Mouse (Mus musculus) hindbrain, postnatal 0 days (tissue): ENCODE measurements at regions not wholly inside any gene's neighbourhood (a gene's known extent, or its start where the extent isn't known, plus 50 kb on each side); places are given as distances from the start of the nearest gene placed in this dataset.

ENCODE experiments used
- ATAC-seq: fragments of 200-750 bp; cut with Nextera tagmentation; 2 replicates; pipeline ENCODE4 v1.8.0; 2017; ENCODE audit warnings: mild to moderate bottlenecking, moderate TSS enrichment, moderate library complexity
- DNase-seq: peaks from one replicate; pipeline ENCODE4 v3.0.0-alpha.2; 2015; ENCODE audit warnings: low spot score
- H3K27ac ChIP-seq: fragments of 300-500 bp; sonication (generic); 2 replicates; pipeline ENCODE4 v1.5.1; 2014; ENCODE audit warnings: mild to moderate bottlenecking
- H3K27me3 ChIP-seq: fragments of 300-500 bp; sonication (generic); 2 replicates; pipeline ENCODE4 v1.6.1; 2014; ENCODE audit warnings: low read length, mixed read lengths; ENCODE audit not compliant: insufficient read depth
- H3K36me3 ChIP-seq: fragments of 300-500 bp; sonication (generic); 2 replicates; pipeline ENCODE4 v1.6.1; 2014; ENCODE audit warnings: low read length, mixed read lengths; ENCODE audit not compliant: insufficient read depth
- H3K4me1 ChIP-seq: fragments of 300-500 bp; sonication (generic); 2 replicates; pipeline ENCODE4 v1.6.1; 2014; ENCODE audit warnings: antibody characterized with exemption, low read length, mixed read lengths; ENCODE audit not compliant: insufficient read depth
- H3K4me2 ChIP-seq: fragments of 300-500 bp; sonication (generic); 2 replicates; pipeline ENCODE4 v1.6.1; 2014; ENCODE audit warnings: low read depth, mild to moderate bottlenecking, low read length, moderate library complexity, mixed read lengths
- H3K4me3 ChIP-seq: fragments of 300-500 bp; sonication (generic); 2 replicates; pipeline ENCODE4 v1.5.1; 2014; ENCODE audit warnings: low read length
- H3K9ac ChIP-seq: fragments of 300-500 bp; sonication (generic); replicated peaks from 2 replicates; pipeline ENCODE4 v1.6.1; 2014; ENCODE audit warnings: mild to moderate bottlenecking, low read length, moderate library complexity, mixed read lengths
- H3K9me3 ChIP-seq: fragments of 300-500 bp; sonication (generic); 2 replicates; pipeline ENCODE4 v1.6.1; 2016; ENCODE audit warnings: low read length, mixed read lengths
- CTCF ChIP-seq: IDR thresholded peaks from 2 replicates; pipeline ENCODE4 v1.5.1; 2016; ENCODE audit warnings: antibody characterized with exemption, control low read depth, low read depth
- WGBS: fragments of 180-500 bp; shearing (Covaris S2); extraction: QIAGEN DNeasy Blood & Tissue Kit; methylation state at CpG from one replicate; pipeline ENCODE4 v1.1.7; 2014; 5-methylcytosine and 5-hydroxymethylcytosine counted together

DNA sequence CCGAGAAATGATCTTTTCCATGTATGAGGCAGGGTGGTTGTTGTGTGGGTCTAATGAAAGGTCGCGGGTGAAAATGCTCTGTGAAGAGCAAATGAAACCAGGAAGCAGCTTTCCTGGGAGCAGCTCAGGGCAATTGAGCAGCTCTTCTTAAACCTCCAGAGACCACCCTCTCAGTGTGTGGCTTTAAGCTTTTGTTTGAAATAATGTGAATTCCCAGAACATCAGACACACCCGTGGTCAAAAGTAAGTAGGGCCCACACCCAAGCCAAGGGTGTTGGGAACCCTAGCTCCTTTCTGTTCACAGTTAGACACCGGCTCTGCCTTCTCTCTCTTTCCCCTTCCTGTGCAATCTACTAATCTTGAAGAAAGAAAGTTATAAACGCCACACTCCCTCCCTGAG is 450.5 kb downstream of the Bnc2 start:
- H3K4me1 ChIP-seq, result no peaks in the 10 kb centered on the region
- H3K4me3 ChIP-seq, result no peak overlapping the region
- ATAC-seq, result no peak
- no peaks in the 10 kb centered on the region for H3K9me3 ChIP-seq
- WGBS, result 80% methylated on average over 6 of the region's 6 CpGs
- no peak overlapping the region for H3K9ac ChIP-seq
- no peak overlapping the region for H3K27ac ChIP-seq
- H3K4me2 ChIP-seq, result no peak overlapping the region
- no peak for DNase-seq
- TF ChIP-seq CTCF, result no peak
- no peaks in the 10 kb centered on the region for H3K27me3 ChIP-seq
- H3K36me3 ChIP-seq, result no peaks in the 10 kb centered on the region
